Mouse (Mus musculus) CD8-positive naive resting alpha-beta T cell, adult 57 days (primary cell): ENCODE results near the gene Tsc22d3. TPM values are rescaled to one million over a fixed set of nuclear protein-coding genes. Genes with fewer than 3 reads are reported as not detected.

ENCODE experiments used
- total RNA-seq: library from RNA; stranded (reverse); gene quantifications from one replicate; pipeline ENCODE4 v1.2.4, GENCODE M21; 2023

The Tsc22d3 gene
- total RNA-seq, result 1,351 TPM

GRCm38 (mm10) chrX:140600410-140601109 lies at the start of gene Tsc22d3:
Gene Tsc22d3 (minus strand): TSS chrX:140600659.

Other genes with a start within 250 kb of the Tsc22d3 start
- gene Prps1, start 144.0 kb downstream of the Tsc22d3 start, total RNA-seq, result 55.4 TPM
- gene Mid2, start 63.9 kb upstream of the Tsc22d3 start, total RNA-seq, result not detected
- gene Tex13b, start 212.8 kb upstream of the Tsc22d3 start, total RNA-seq, result not detected